Mouse (Mus musculus) forebrain, postnatal 0 days (tissue): ENCODE results near the gene Limk1. TPM values are rescaled to one million over a fixed set of nuclear protein-coding genes. Genes with fewer than 3 reads are reported as not detected.
A peak's percentile ranks its signal among the peaks of the same experiment; 100 is the strongest.
"Not testable (repeated sequence)": the region's sequence is repeated elsewhere in the genome, so short reads cannot be mapped to it uniquely, and the experiment has no call there.

Experiments used
- ATAC-seq: fragments of 200-750 bp; cut with Nextera tagmentation; 2 replicates; pipeline ENCODE4 v1.8.0; 2017; ENCODE audit warnings: mild to moderate bottlenecking, moderate library complexity
- DNase-seq: peaks from one replicate; pipeline ENCODE4 v3.0.0-alpha.2; 2015
- H3K27ac ChIP-seq: fragments of 300-500 bp; sonication (generic); 2 replicates; pipeline ENCODE4 v1.5.1; 2014; ENCODE audit warnings: low read depth, mild to moderate bottlenecking, antibody characterized with exemption, low read length, moderate library complexity, mixed read lengths
- H3K27me3 ChIP-seq: fragments of 300-500 bp; sonication (generic); 2 replicates; pipeline ENCODE4 v1.6.1; 2014; ENCODE audit warnings: mild to moderate bottlenecking, low read length, mixed read lengths; ENCODE audit not compliant: insufficient read depth
- H3K36me3 ChIP-seq: fragments of 300-500 bp; sonication (generic); 2 replicates; pipeline ENCODE4 v1.6.1; 2014; ENCODE audit warnings: mild to moderate bottlenecking, moderate library complexity; ENCODE audit not compliant: insufficient read depth
- H3K4me1 ChIP-seq: fragments of 300-500 bp; sonication (generic); 2 replicates; pipeline ENCODE4 v1.6.1; 2014; ENCODE audit warnings: antibody characterized with exemption; ENCODE audit not compliant: insufficient read depth
- H3K4me2 ChIP-seq: fragments of 300-500 bp; sonication (generic); 2 replicates; pipeline ENCODE4 v1.6.1; 2014; ENCODE audit warnings: low read depth, mild to moderate bottlenecking, moderate library complexity
- H3K4me3 ChIP-seq: fragments of 300-500 bp; sonication (generic); 2 replicates; pipeline ENCODE4 v1.5.1; 2014; ENCODE audit warnings: low read depth, low read length, mixed read lengths
- H3K9ac ChIP-seq: fragments of 300-500 bp; sonication (generic); 2 replicates; pipeline ENCODE4 v1.6.1; 2014; ENCODE audit warnings: mild to moderate bottlenecking
- H3K9me3 ChIP-seq: fragments of 300-500 bp; sonication (generic); 2 replicates; pipeline ENCODE4 v1.6.1; 2016; ENCODE audit warnings: low read length
- CTCF ChIP-seq: sonication (generic); IDR thresholded peaks from 2 replicates; pipeline ENCODE4 v1.5.1; 2016; ENCODE audit warnings: antibody characterized with exemption, control low read depth, low read depth
- WGBS: fragments of 180-500 bp; shearing (Covaris S2); extraction: QIAGEN DNeasy Blood & Tissue Kit; methylation state at CpG from one replicate; pipeline ENCODE4 v1.1.7; 2014; 5-methylcytosine and 5-hydroxymethylcytosine counted together
- polyA plus RNA-seq: library from polyadenylated mRNA; unstranded; fragments of >200 nt; fragmentation: Nextera tagmentation; extraction: Ambion mirVana; gene quantifications from 2 replicates; pipeline ENCODE4 v1.2.1, GENCODE M21; 2015
- total RNA-seq: library from RNA; depleted of rRNA; stranded (reverse); fragments of >200 nt; gene quantifications from 2 replicates; pipeline ENCODE4 v1.2.3, GENCODE M21; 2014

The Limk1 gene
- total and polyA plus RNA-seq, 2 experiments from 2014 or later: 11.4 to 44.5 TPM

DNA sequence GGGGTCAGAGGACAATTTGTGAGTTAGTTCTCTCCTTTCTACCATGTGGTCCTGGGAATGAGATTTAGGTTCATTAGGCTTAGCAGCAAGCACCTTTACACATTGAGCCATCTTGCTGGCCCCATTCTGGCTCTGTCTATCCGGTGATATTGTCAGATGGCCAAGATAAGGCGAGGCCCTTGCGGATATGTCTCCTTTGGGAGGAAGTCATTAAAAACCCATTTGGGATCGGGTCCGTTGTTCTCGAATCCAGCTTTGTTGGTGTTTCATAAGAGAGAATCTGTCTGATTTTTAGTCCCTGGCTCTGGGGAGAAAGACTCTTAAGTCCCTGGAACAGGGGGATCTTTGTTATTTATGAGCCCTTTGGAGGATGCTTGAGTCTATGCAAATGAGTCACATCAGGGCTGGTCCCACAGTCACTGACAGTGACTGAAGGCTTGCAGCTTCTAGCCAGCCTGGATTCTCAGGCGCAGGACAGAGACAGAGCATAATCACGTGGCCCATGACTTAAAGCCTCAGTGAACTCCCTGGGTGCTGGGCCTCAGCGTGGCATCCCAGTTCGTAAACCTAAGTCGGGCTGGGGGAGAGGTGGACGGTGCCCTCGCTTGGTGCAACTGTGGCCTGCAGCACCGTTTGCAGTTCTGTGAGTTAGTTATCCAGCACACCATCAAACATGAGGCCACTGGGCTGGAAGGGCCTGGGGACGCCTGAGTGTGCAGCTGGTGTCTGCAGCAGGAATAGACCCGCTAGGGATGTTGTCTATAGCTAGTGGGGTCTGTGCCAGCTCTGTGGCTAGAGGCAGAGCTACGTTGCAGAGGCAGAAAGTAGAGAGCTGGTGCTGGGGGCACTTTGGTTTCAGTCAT, 16.8 kb downstream of the Limk1 start:
- H3K27me3 ChIP-seq: no peaks in the 10 kb centered on the region
- no peak for DNase-seq
- 58% methylated on average over 17 of the region's 17 CpGs for WGBS
- H3K9ac ChIP-seq: no peak overlapping the region
- no peak overlapping the region for H3K4me2 ChIP-seq
- H3K36me3 ChIP-seq: peaks cover 45% of the 10 kb centered on the region
- no peak for TF ChIP-seq CTCF
- ATAC-seq: peak; percentile 39
- 0 out of 2 replicates have a peak, but pooled peaks cover 8% of the 10 kb centered on the region for H3K4me1 ChIP-seq
- no peak overlapping the region for H3K27ac ChIP-seq
- no peak overlapping the region for H3K4me3 ChIP-seq
- H3K9me3 ChIP-seq: no peaks in the 10 kb centered on the region

DNA sequence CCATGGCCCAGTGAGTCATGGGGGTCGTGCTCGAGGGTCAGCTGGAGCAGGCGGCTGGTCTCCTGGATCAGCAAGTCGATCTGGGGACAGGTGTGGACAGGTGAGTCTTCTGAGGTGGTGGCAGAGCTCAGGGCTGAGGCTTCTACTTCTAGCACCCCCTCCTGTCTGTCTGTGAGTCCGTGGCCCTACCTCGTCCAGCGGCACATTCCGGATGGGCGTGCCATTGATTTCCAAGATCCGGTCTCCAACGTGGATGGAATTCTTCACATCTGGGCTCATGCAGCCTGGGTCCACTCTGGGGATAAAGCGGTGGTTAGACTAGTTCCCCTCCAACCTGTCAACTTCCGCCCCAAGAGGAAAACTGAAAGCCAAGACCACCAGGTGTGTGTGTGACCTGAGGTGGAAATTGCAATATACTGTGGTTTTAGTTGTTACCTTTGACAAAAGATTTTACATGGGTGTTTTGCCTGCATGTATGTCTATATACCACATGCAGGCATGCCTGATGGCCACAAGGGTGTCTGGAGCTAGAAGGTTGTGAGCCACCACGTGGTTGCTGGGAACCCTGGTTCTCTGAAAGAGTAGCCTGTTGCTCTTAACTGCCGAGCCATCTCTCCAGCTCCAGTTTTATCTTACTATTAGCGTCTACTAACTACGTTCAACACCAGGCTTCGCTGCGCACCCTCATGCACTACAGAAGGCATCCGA, 19.2 kb downstream of the Limk1 start:
- TF ChIP-seq CTCF: peak; percentile 20; the same call in 1 of the 2 replicates
- Histone ChIP-seq H3K27me3 (no peaks in the 10 kb centered on the region), H3K4me2 (no peak overlapping the region), H3K36me3 (peaks cover 66% of the 10 kb centered on the region), H3K27ac (no peak overlapping the region), H3K4me3 (no peak overlapping the region), H3K9me3 (no peaks in the 10 kb centered on the region), H3K4me1 (no peaks in the 10 kb centered on the region), H3K9ac (no peak overlapping the region)
- ATAC-seq (no peak), DNase-seq (no peak)
- 83% methylated on average over 20 of the region's 20 CpGs for WGBS

DNA sequence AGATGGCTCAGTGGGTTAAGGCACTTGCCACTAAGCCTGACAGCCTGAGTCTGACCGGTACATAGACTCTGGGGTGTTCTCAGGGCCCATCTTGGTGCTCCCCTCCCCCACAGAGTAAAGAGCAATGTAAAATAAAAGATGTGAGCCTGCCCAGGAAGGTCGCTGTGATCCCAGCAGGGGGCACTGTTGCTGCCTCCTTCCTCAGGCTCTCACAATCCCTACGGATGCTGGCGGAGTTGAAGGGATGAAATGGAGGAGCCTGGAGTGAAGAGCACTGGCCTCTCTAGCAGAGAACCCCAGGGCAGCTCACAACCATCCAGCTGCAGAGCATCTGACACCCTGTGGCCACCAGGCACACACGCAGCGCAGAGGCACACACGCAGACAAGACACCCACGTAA, 19.9 kb downstream of the Limk1 start:
- Histone ChIP-seq H3K36me3 (peaks cover 73% of the 10 kb centered on the region), H3K9me3 (no peaks in the 10 kb centered on the region), H3K27me3 (no peaks in the 10 kb centered on the region), H3K27ac (no peak overlapping the region), H3K9ac (no peak overlapping the region), H3K4me2 (no peak overlapping the region), H3K4me1 (no peaks in the 10 kb centered on the region), H3K4me3 (no peak overlapping the region)
- DNase-seq: peak; percentile 58
- ATAC-seq: peak; percentile 63
- 35% methylated on average over 8 of the region's 8 CpGs for WGBS
- peak; percentile 67 for TF ChIP-seq CTCF

DNA sequence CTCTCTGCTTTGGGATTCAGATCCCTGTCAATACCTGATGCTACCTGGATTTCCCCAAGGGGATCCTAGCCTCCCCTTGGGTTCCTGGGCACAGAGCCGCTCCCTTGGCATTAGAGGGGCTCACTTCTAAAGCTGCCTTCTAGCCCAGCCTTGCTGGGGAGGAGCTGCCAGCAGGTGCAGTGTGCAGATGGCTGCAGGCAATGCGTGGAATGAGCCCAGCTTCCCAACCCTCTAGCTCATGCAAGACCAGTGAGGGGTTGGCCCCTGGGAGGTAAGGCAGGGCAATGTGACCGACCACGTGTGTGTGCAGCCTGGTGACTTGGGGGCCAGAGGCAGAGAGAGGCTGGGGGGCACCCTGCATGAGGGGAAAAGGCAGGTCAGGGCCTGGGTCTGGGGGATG, 31.7 kb downstream of the Limk1 start:
- ATAC-seq (no peak), DNase-seq (no peak)
- H3K27ac ChIP-seq: no peak overlapping the region
- H3K4me3 ChIP-seq: no peak overlapping the region
- no peaks in the 10 kb centered on the region for H3K27me3 ChIP-seq
- H3K36me3 ChIP-seq: peaks cover 52% of the 10 kb centered on the region
- H3K4me2 ChIP-seq: no peak overlapping the region
- H3K9ac ChIP-seq: no peak overlapping the region
- 70% methylated on average over 4 of the region's 4 CpGs for WGBS
- no peak for TF ChIP-seq CTCF
- no peaks in the 10 kb centered on the region for H3K9me3 ChIP-seq
- no peaks in the 10 kb centered on the region for H3K4me1 ChIP-seq

DNA sequence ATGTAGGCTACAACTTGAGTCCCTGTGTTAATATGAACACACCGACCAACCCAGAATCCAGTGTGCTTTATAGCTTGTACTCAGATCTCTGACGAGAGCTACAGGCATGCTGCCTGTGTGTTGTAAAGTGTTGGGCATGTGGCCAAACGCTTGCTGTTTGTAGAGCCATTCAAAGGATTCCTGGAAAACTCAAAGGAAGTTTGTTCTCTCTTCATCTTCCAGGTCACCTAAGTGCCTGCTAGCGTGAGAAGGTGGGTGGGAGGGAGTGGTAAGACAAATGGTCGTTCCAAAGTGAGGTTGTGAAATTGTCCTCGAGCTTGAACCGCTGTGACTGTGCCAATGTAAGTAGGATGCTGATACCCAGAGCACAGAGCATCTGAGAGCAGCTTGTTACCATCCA, 36.4 kb downstream of the Limk1 start:
- H3K27ac ChIP-seq: no peak overlapping the region
- peaks cover 7% of the 10 kb centered on the region for H3K36me3 ChIP-seq
- no peak for TF ChIP-seq CTCF
- H3K4me2 ChIP-seq: no peak overlapping the region
- H3K9me3 ChIP-seq: no peaks in the 10 kb centered on the region
- DNase-seq: peak; percentile 53
- no peak overlapping the region for H3K9ac ChIP-seq
- no peaks in the 10 kb centered on the region for H3K4me1 ChIP-seq
- no peaks in the 10 kb centered on the region for H3K27me3 ChIP-seq
- ATAC-seq: no peak
- H3K4me3 ChIP-seq: no peak overlapping the region
- WGBS: 29% methylated on average over 7 of the region's 7 CpGs

DNA sequence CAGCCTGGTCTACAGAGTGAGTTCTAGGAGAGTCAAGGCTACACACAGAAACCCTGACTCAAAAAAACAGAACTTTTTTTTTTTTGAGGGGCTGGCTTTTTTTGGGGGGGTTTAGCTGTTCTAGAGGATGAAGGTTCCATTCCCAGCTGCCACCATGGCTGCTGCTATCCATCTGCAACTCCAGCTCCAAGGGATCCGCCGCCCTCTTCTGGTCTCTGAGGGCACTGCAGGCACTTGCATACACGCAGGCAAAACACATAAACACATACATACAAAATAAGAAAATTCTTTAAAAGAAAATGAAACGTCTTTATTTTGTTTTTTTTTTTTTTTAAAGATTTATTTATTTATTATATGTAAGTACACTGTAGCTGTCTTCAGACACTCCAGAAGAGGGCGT, 37.5 kb downstream of the Limk1 start:
- no peaks in the 10 kb centered on the region for H3K27me3 ChIP-seq
- DNase-seq (peak; percentile 32), ATAC-seq (no peak)
- H3K4me1 ChIP-seq: no peaks in the 10 kb centered on the region
- no peaks in the 10 kb centered on the region for H3K9me3 ChIP-seq
- H3K9ac ChIP-seq: no peak overlapping the region
- no peak overlapping the region for H3K4me3 ChIP-seq
- peak; percentile 49 for TF ChIP-seq CTCF
- H3K27ac ChIP-seq: no peak overlapping the region
- no peaks in the 10 kb centered on the region for H3K36me3 ChIP-seq
- 49% methylated on average over 4 of the region's 5 CpGs for WGBS
- no peak overlapping the region for H3K4me2 ChIP-seq

DNA sequence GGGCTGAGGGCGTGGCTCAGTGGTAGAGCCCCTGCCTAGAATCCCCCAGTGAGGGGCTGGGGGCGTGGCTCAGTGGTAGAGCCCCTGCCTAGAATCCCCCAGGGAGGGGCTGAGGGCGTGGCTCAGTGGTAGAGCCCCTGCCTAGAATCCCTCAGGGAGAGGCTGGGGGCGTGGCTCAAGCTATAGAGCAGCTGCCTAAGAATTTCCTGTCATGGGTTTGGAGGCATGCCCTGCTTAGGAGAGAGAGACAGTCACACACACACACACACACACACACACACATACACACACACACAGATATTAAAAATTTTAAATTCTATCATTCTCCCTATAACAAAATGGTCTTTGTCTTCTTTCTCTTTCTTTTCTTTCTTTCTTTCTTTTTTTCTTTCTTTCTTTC, 39.4 kb downstream of the Limk1 start:
- H3K36me3 ChIP-seq, ATAC-seq, H3K9ac ChIP-seq, DNase-seq, H3K4me1 ChIP-seq, H3K4me3 ChIP-seq, H3K9me3 ChIP-seq, H3K4me2 ChIP-seq, H3K27me3 ChIP-seq, H3K27ac ChIP-seq: not testable (repeated sequence)
- WGBS: 83% methylated on average over 4 of the region's 4 CpGs
